Comparison of ENCODE assay signal across 27 mouse cellular contexts in the genomic region with DNA sequence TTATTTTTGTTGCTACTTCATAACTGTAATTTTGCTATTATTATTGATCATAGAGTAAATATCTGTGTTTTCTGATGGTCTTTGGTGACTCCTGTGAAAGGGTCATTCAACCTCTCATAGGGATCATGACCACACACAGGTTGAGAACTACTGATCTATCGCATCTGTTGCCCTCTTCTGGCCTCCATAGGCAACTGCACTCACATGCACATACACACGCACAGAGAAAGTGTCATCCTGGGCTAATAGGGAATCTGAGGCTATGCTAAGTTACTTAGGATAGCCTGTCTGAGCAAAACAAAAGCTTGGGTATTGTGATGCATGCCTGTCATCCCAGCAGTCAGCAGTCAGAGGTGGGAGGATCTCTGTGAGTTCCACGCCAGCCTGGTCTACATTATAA. TPM values are rescaled to one million over a fixed set of nuclear protein-coding genes. Genes with fewer than 3 reads are reported as not detected.
A peak's percentile ranks its signal among the peaks of the same experiment; 100 is the strongest.
DNase-seq lines count a peak whose midpoint lies in the region; ATAC-seq and TF ChIP-seq lines count a peak whose summit lies in the region.
"Had no signal": no experiment of that assay in that cellular context is flagged by ENCODE, and none has a peak within 500 bp of the region (broad histone marks: within the 10 kb centered on the region; RNA-seq: fewer than 3 reads in every experiment).

No protein-coding gene starts in this region.

- no peak overlapping the region for H3K4me3 ChIP-seq in gastrocnemius, adult 2 months
- H3K4me3 ChIP-seq in kidney, postnatal 0 days (replicated peaks; ENCODE audit: low read depth, low read length) = no peak overlapping the region
- H3K4me3 ChIP-seq in E14TG2a.4 (replicated peaks; ENCODE audit: low read length) = no peak overlapping the region
- H3K4me3 ChIP-seq: forebrain, embryonic 13.5 days; heart, adult 2 months; heart, embryonic 12.5 days; limb, embryonic 15.5 days had no signal

- DNase-seq in gastrocnemius, adult 2 months = no peak
- DNase-seq in gastrocnemius, postnatal 36 days = no peak
- no peak for DNase-seq in kidney, postnatal 0 days (ENCODE audit: low spot score)
- no peak for DNase-seq in kidney, postnatal 14 days
- DNase-seq in R1 (ENCODE audit: low read depth, low spot score) = peak; percentile 71
- no peak for DNase-seq in cerebellum, adult 8-10 months
- DNase-seq: adrenal gland, postnatal 10 days; cerebellum, adult 11 months; cerebellum, postnatal 14 days; gastrocnemius, postnatal 14 days; heart, adult 2 months; heart, postnatal 4 days; kidney, adult 8-10 months; kidney, postnatal 10 days; left cerebral cortex, postnatal 4 days; lung, adult 2 months; lung, postnatal 10 days; midbrain, embryonic 14.5 days; right cerebral cortex, postnatal 14 days; thymus, postnatal 4 days had no signal

- ATAC-seq in kidney, postnatal 0 days (replicated peaks; ENCODE audit: low FRiP score, low read depth) = no peak
- ATAC-seq: forebrain, embryonic 13.5 days; inflammation-experienced regulatory T-cells, adult 6 months had no signal

- no peak overlapping the region for H3K9ac ChIP-seq in kidney, postnatal 0 days (ENCODE audit: low read depth, low read length)
- H3K9ac ChIP-seq: forebrain, embryonic 13.5 days; heart, embryonic 12.5 days; hindbrain, embryonic 14.5 days; limb, embryonic 15.5 days had no signal

- intact Hi-C loops in gastrocnemius, adult 2 months (cut with DNase I) = no loop called here
- intact Hi-C loops in gastrocnemius, postnatal 36 days (cut with DNase I) = no loop called here

- H3K4me1 ChIP-seq in kidney, postnatal 0 days (replicated peaks; ENCODE audit: insufficient read depth, low read length) = no peaks in the 10 kb centered on the region
- H3K4me1 ChIP-seq in E14TG2a.4 (replicated peaks; ENCODE audit: low read depth, low read length) = peaks cover 5% of the 10 kb centered on the region; the same call in 1 of the 2 replicates
- H3K4me1 ChIP-seq: forebrain, embryonic 13.5 days; heart, embryonic 12.5 days; limb, embryonic 15.5 days had no signal

- peak; percentile 9; the same call in 1 of the 2 replicates for TF ChIP-seq CTCF in gastrocnemius, adult 2 months (IDR thresholded peaks at IDR 0.05)
- peak; percentile 12; the same call in 1 of the 2 replicates for TF ChIP-seq CTCF in kidney, postnatal 0 days (IDR thresholded peaks at IDR 0.05; ENCODE audit: low read depth)
- peak; percentile 18 for TF ChIP-seq CTCF in E14TG2a.4 (conservative IDR thresholded peaks at IDR 0.05; ENCODE audit: low read length)

- H3K9me3 ChIP-seq in kidney, postnatal 0 days (replicated peaks; ENCODE audit: low read length) = no peaks in the 10 kb centered on the region
- H3K9me3 ChIP-seq in E14TG2a.4 (ENCODE audit: low read length) = peaks cover 8% of the 10 kb centered on the region; the same call in 1 of the 2 replicates
- H3K9me3 ChIP-seq: forebrain, embryonic 13.5 days had no signal

- H3K36me3 ChIP-seq in kidney, postnatal 0 days (ENCODE audit: insufficient read depth, low read length) = peaks cover 15% of the 10 kb centered on the region; the same call in 1 of the 2 replicates
- peaks cover 60% of the 10 kb centered on the region for H3K36me3 ChIP-seq in E14TG2a.4 (ENCODE audit: insufficient read depth, low read length)

- no peak overlapping the region for H3K27ac ChIP-seq in gastrocnemius, adult 2 months
- H3K27ac ChIP-seq in kidney, postnatal 0 days = no peak overlapping the region
- H3K27ac ChIP-seq: forebrain, embryonic 13.5 days; heart, adult 2 months; hindbrain, embryonic 14.5 days; limb, embryonic 15.5 days; macrophage had no signal

- H3K4me2 ChIP-seq in kidney, postnatal 0 days (ENCODE audit: low read length) = no peak overlapping the region
- H3K4me2 ChIP-seq: forebrain, embryonic 13.5 days; heart, embryonic 12.5 days; hindbrain, embryonic 14.5 days; limb, embryonic 15.5 days had no signal

- 95% methylated on average over 3 of the region's 3 CpGs for WGBS in kidney, postnatal 0 days

- H3K27me3 ChIP-seq in kidney, postnatal 0 days (ENCODE audit: insufficient read depth, low read length) = no peaks in the 10 kb centered on the region
- H3K27me3 ChIP-seq in E14TG2a.4 (ENCODE audit: insufficient read depth, low read length) = no peaks in the 10 kb centered on the region
- H3K27me3 ChIP-seq: forebrain, embryonic 13.5 days; heart, embryonic 12.5 days; limb, embryonic 15.5 days had no signal

RNA-seq across cellular contexts. Expression of a gene that starts 10.9 kb away (rescaled TPM):
- 10 to 100 TPM in 1 of 2 experiments, 1 to 10 TPM in 1; 8.4 to 11.3 TPM for total RNA-seq in gastrocnemius, adult 2 months (2021)
- total RNA-seq in gastrocnemius, postnatal 36 days (2021) = 1 to 10 TPM; 7.2 to 8.8 TPM
- 19.3 and 20.6 TPM in 2 replicates for polyA plus RNA-seq in kidney, postnatal 0 days (2015; fragmentation: Nextera tagmentation; extraction: Ambion mirVana)

RNA-seq across cellular contexts. Expression of a gene that starts 24.3 kb away (rescaled TPM):
- 10 to 100 TPM; 49.1 to 51.4 TPM for total RNA-seq in gastrocnemius, adult 2 months (2021)
- total RNA-seq in gastrocnemius, postnatal 36 days (2021) = 10 to 100 TPM; 40.0 to 46.9 TPM
- 112 and 123 TPM in 2 replicates for polyA plus RNA-seq in kidney, postnatal 0 days (2015; fragmentation: Nextera tagmentation; extraction: Ambion mirVana)

RNA-seq across cellular contexts. Expression of a gene that starts 33.1 kb away (rescaled TPM):
- total RNA-seq in gastrocnemius, adult 2 months (2021) = 1 to 10 TPM; 3.1 to 5.0 TPM
- total RNA-seq in gastrocnemius, postnatal 36 days (2021) = 1 to 10 TPM; 3.1 to 4.2 TPM
- polyA plus RNA-seq in kidney, postnatal 0 days (2015; fragmentation: Nextera tagmentation; extraction: Ambion mirVana) = 23.6 and 27.5 TPM in 2 replicates

RNA-seq across cellular contexts. Expression of a gene that starts 33.4 kb away (rescaled TPM):
- 1 to 10 TPM; 4.3 to 4.7 TPM for total RNA-seq in gastrocnemius, adult 2 months (2021)
- 1 to 10 TPM; 3.9 to 4.0 TPM for total RNA-seq in gastrocnemius, postnatal 36 days (2021)
- polyA plus RNA-seq in kidney, postnatal 0 days (2015; fragmentation: Nextera tagmentation; extraction: Ambion mirVana) = 8.4 and 8.5 TPM in 2 replicates
